Mouse (Mus musculus): ENCODE measurements at regions not wholly inside any gene's neighbourhood (a gene's known extent, or its start where the extent isn't known, plus 50 kb on each side); places are given as distances from the start of the nearest gene placed in this dataset.

DNA sequence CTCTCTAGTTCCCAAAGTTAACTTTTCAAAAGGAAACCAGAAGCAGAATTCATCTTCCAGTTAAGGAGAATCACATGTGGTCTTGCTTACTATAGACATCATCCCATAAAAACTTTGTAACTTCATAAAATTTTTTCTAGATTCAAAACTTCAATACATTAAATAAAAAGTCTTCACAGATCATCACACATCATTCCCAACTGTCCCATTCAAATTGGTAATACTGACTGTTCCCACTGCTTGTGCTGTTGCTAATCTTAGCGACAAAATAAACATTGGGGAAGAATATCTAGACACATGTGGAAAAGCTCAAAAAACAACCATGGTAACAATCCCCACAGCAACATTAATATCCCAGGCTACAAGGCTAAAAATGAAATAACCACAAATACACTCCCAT, 210.0 kb upstream of the Lrrn1 start:
- Histone ChIP-seq H3K36me3 (ENCODE audit: control insufficient read depth, insufficient read depth, low read length) (no peaks in the 10 kb centered on the region), H3K4me3 (ENCODE audit: insufficient read depth, low read depth, low read length) (no peak overlapping the region), H3K27ac (ENCODE audit: insufficient read depth, low read depth, low read length) (no peak overlapping the region), H3K27me3 (replicated peaks; ENCODE audit: control insufficient read depth, insufficient read depth, low read length) (no peaks in the 10 kb centered on the region), H3K4me1 (ENCODE audit: control insufficient read depth, insufficient read depth, low read length) (no peaks in the 10 kb centered on the region)
- no peak for TF ChIP-seq CTCF (conservative IDR thresholded peaks at IDR 0.05; ENCODE audit: insufficient read depth, insufficient read length, low read depth, low read length)
- TF ChIP-seq POLR2A (IDR thresholded peaks at IDR 0.05; ENCODE audit: low read depth, low read length) = no peak
- no peak for DNase-seq
- 80% methylated on average over 1 of the region's 1 CpGs for WGBS

DNA sequence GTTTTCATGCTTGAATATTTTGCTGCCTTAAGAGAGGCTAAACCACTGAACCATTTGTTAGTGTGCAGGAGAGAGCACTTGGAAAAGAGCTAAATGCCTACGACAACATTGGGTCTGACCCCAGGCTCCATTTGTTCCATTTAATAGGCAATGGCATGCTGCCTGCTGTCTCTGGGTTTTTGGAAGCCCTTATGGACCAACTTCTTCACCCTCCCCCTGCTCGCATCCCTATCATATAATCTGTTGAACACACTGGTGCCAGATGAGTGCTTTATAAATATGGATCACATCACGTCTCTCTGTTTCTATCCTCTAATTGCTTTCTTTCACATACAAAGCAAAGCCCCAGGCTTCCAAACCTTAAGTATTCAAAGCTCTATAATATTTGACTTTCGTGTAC, 179.1 kb upstream of the Lrrn1 start:
- no peak for DNase-seq
- H3K36me3 ChIP-seq (ENCODE audit: control insufficient read depth, insufficient read depth, low read length) = no peaks in the 10 kb centered on the region
- no peaks in the 10 kb centered on the region for H3K4me1 ChIP-seq (ENCODE audit: control insufficient read depth, insufficient read depth, low read length)
- 70% methylated on average over 4 of the region's 4 CpGs for WGBS
- H3K4me3 ChIP-seq (ENCODE audit: insufficient read depth, low read depth, low read length) = no peak overlapping the region
- no peak for TF ChIP-seq CTCF (conservative IDR thresholded peaks at IDR 0.05; ENCODE audit: insufficient read depth, insufficient read length, low read depth, low read length)
- TF ChIP-seq POLR2A (IDR thresholded peaks at IDR 0.05; ENCODE audit: low read depth, low read length) = no peak
- no peaks in the 10 kb centered on the region for H3K27me3 ChIP-seq (replicated peaks; ENCODE audit: control insufficient read depth, insufficient read depth, low read length)
- H3K27ac ChIP-seq (ENCODE audit: insufficient read depth, low read depth, low read length) = no peak overlapping the region

DNA sequence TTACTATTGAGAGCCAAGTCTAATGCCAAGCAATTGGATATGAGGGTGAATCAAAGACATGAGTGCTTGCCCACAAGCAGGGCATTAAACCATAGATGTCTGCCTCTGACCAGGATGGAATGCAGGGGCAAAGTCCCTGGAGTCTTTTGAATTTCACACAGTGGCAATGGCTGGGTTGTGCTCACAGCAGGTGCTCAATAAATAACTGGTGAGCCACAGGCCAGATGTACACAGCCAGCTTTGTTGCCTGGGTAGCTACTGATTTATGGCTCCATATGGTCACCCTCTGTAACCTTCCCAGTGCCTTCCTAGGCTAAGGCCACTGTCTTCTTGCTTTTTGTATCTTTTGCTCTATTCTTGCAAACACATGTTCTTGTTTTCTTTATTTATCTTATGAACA, 154.3 kb upstream of the Lrrn1 start:
- TF ChIP-seq CTCF (conservative IDR thresholded peaks at IDR 0.05; ENCODE audit: insufficient read depth, insufficient read length, low read depth, low read length) = no peak
- TF ChIP-seq POLR2A (IDR thresholded peaks at IDR 0.05; ENCODE audit: low read depth, low read length) = no peak
- Histone ChIP-seq H3K27ac (ENCODE audit: insufficient read depth, low read depth, low read length) (no peak overlapping the region), H3K4me1 (ENCODE audit: control insufficient read depth, insufficient read depth, low read length) (no peaks in the 10 kb centered on the region), H3K36me3 (ENCODE audit: control insufficient read depth, insufficient read depth, low read length) (no peaks in the 10 kb centered on the region), H3K4me3 (ENCODE audit: insufficient read depth, low read depth, low read length) (no peak overlapping the region), H3K27me3 (replicated peaks; ENCODE audit: control insufficient read depth, insufficient read depth, low read length) (no peaks in the 10 kb centered on the region)
- peak; percentile 1 for DNase-seq

DNA sequence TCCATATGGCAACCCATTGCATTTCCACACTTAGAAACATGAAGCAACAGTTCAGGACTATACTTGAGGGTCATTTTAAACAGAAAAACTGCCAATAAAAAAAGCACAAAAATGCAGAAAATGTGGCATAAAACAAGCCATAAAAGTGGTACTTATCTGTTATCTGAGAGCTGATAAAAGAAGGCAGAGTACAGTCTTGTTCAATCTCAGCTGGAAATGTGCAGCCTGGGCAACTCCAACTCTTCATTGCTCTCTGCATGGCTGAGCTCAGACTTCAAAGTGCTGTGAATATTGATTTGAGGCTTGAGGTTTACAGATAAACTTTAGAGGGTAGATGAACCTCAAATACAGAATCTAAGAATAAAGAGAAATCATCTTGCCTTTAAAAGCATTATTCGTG, 151.1 kb upstream of the Lrrn1 start:
- Histone ChIP-seq H3K4me1 (ENCODE audit: control insufficient read depth, insufficient read depth, low read length) (no peaks in the 10 kb centered on the region), H3K36me3 (ENCODE audit: control insufficient read depth, insufficient read depth, low read length) (no peaks in the 10 kb centered on the region), H3K27me3 (replicated peaks; ENCODE audit: control insufficient read depth, insufficient read depth, low read length) (no peaks in the 10 kb centered on the region), H3K27ac (ENCODE audit: insufficient read depth, low read depth, low read length) (no peak overlapping the region), H3K4me3 (ENCODE audit: insufficient read depth, low read depth, low read length) (no peak overlapping the region)
- DNase-seq = no peak
- 89% methylated on average over 1 of the region's 1 CpGs for WGBS
- no peak for TF ChIP-seq CTCF (conservative IDR thresholded peaks at IDR 0.05; ENCODE audit: insufficient read depth, insufficient read length, low read depth, low read length)
- TF ChIP-seq POLR2A (IDR thresholded peaks at IDR 0.05; ENCODE audit: low read depth, low read length) = no peak

DNA sequence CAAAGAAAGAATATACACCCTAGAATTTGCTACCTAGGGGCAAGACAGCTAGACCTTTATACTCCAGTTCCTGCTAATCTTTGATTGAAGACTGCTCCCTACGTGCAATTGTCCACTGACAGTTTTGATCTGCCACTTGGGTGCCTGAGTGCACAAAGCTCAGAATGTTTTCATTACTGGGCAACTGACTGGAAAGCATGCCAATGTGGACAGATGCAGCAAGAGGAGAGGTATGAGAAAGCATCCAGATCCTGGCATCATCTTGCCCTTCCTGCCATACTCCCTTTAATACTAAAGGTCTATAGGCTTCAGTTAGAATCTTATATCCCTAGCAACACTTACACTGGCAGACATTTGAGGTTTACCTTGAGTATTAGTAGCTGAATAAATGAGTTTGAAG, 148.9 kb upstream of the Lrrn1 start:
- DNase-seq = no peak
- 34% methylated on average over 1 of the region's 1 CpGs for WGBS
- Histone ChIP-seq H3K27ac (ENCODE audit: insufficient read depth, low read depth, low read length) (no peak overlapping the region), H3K36me3 (ENCODE audit: control insufficient read depth, insufficient read depth, low read length) (no peaks in the 10 kb centered on the region), H3K27me3 (replicated peaks; ENCODE audit: control insufficient read depth, insufficient read depth, low read length) (no peaks in the 10 kb centered on the region), H3K4me1 (ENCODE audit: control insufficient read depth, insufficient read depth, low read length) (no peaks in the 10 kb centered on the region), H3K4me3 (ENCODE audit: insufficient read depth, low read depth, low read length) (no peak overlapping the region)
- no peak for TF ChIP-seq POLR2A (IDR thresholded peaks at IDR 0.05; ENCODE audit: low read depth, low read length)
- TF ChIP-seq CTCF (conservative IDR thresholded peaks at IDR 0.05; ENCODE audit: insufficient read depth, insufficient read length, low read depth, low read length) = no peak

DNA sequence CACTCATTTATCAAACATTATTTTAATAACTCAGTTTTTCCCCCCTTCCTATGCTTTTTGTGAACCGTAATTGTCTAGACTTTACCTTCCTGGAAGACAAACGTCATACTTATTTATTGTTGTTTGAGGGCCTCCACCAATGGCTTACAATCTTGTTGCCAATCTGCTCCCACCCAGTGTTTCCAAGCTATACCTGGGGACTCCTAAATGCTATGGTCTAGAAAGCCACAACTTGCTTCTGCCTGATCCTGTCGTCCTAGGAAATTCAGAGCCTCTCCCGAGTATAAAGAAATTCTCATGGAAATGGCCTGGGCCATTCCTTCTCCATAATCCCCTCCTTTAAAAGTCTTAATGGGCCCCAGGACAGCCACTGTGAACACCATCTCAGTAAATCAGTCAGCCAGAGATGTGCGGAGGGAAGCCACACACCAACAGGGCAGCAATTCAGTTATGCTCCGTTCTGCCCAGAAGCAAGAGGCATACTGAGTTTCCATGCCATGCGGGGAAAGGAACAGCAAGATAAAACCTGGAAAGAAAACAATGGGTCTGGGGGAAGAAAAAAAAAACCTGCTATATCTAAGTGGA, 143.4 kb upstream of the Lrrn1 start:
- Histone ChIP-seq H3K4me1 (ENCODE audit: control insufficient read depth, insufficient read depth, low read length) (no peaks in the 10 kb centered on the region), H3K27ac (ENCODE audit: insufficient read depth, low read depth, low read length) (no peak overlapping the region), H3K4me3 (ENCODE audit: insufficient read depth, low read depth, low read length) (no peak overlapping the region), H3K36me3 (ENCODE audit: control insufficient read depth, insufficient read depth, low read length) (no peaks in the 10 kb centered on the region), H3K27me3 (replicated peaks; ENCODE audit: control insufficient read depth, insufficient read depth, low read length) (no peaks in the 10 kb centered on the region; the same call in 1 of the 2 replicates)
- WGBS = 57% methylated on average over 7 of the region's 7 CpGs
- no peak for DNase-seq
- no peak for TF ChIP-seq POLR2A (IDR thresholded peaks at IDR 0.05; ENCODE audit: low read depth, low read length)
- TF ChIP-seq CTCF (conservative IDR thresholded peaks at IDR 0.05; ENCODE audit: insufficient read depth, insufficient read length, low read depth, low read length) = no peak

DNA sequence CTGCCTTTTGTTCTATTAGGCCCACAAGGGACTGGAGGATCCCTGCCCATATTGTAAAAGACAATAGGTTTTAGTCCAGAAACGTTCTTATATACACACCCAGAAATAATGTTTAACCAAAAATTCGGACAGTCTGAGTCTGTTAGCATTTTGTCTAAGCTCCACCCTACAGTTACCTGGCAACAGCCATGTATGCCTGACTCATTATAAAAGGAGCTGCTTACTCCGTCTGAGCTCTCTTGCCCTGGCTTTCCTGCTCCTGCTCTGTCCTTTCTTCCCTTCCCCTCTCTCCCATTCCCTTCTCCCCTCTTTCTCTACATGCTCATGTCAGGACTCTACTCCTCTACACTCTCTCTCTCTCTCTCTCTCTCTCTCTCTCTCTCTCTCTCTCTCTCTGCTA, 139.7 kb upstream of the Lrrn1 start:
- Histone ChIP-seq H3K27me3 (replicated peaks; ENCODE audit: control insufficient read depth, insufficient read depth, low read length) (no peaks in the 10 kb centered on the region; the same call in 1 of the 2 replicates), H3K4me3 (ENCODE audit: insufficient read depth, low read depth, low read length) (no peak overlapping the region), H3K4me1 (ENCODE audit: control insufficient read depth, insufficient read depth, low read length) (no peaks in the 10 kb centered on the region), H3K27ac (ENCODE audit: insufficient read depth, low read depth, low read length) (no peak overlapping the region), H3K36me3 (ENCODE audit: control insufficient read depth, insufficient read depth, low read length) (no peaks in the 10 kb centered on the region)
- TF ChIP-seq CTCF (conservative IDR thresholded peaks at IDR 0.05; ENCODE audit: insufficient read depth, insufficient read length, low read depth, low read length) (no peak), POLR2A (IDR thresholded peaks at IDR 0.05; ENCODE audit: low read depth, low read length) (no peak)
- DNase-seq = no peak
- WGBS = 29% methylated on average over 3 of the region's 3 CpGs

All from kidney, adult 2 months (tissue).